Mouse (Mus musculus): ENCODE data around the gene Arntl. TPM values are rescaled to one million over a fixed set of nuclear protein-coding genes. Genes with fewer than 3 reads are reported as not detected.
A peak's percentile ranks its signal among the peaks of the same experiment; 100 is the strongest.

The Arntl gene
- polyA plus RNA-seq, 1 experiment from 2014 or later, result 5.3 TPM

GRCm38 (mm10) chr7:113214245-113215169 lies 7.2 kb downstream of the Arntl start:
- Histone ChIP-seq H3K4me3 (ENCODE audit: low read depth, low read length) (no peak overlapping the region), H3K4me2 (replicated peaks; ENCODE audit: low read depth) (0 out of 2 replicates have a peak overlapping the region, but pooled peaks have one; percentile 3), H3K9ac (ENCODE audit: low read depth, low read length) (no peak overlapping the region), H3K4me1 (replicated peaks; ENCODE audit: control insufficient read depth, insufficient read depth, low read length) (peaks cover 10% of the 10 kb centered on the region), H3K36me3 (ENCODE audit: control insufficient read depth, insufficient read depth) (no peaks in the 10 kb centered on the region), H3K27ac (ENCODE audit: low read depth, low read length) (no peak overlapping the region), H3K9me3 (ENCODE audit: control insufficient read depth) (no peaks in the 10 kb centered on the region), H3K27me3 (replicated peaks; ENCODE audit: control insufficient read depth, insufficient read depth, low read length) (no peaks in the 10 kb centered on the region; the same call in 1 of the 2 replicates)
- 24% methylated on average over 6 of the region's 6 CpGs for WGBS
- peak; percentile 77 for ATAC-seq
- TF ChIP-seq CTCF (IDR thresholded peaks at IDR 0.05; ENCODE audit: low read depth), result peak; percentile 8; the same call in 1 of the 2 replicates

- H3K4me1 ChIP-seq (replicated peaks; ENCODE audit: control insufficient read depth, insufficient read depth, low read length), result peaks cover 10% of the 10 kb centered on the region
- no peaks in the 10 kb centered on the region for H3K27me3 ChIP-seq (replicated peaks; ENCODE audit: control insufficient read depth, insufficient read depth, low read length)
- no peak overlapping the region for H3K9ac ChIP-seq (ENCODE audit: low read depth, low read length)
- no peak overlapping the region for H3K27ac ChIP-seq (ENCODE audit: low read depth, low read length)
- 50% methylated on average over 8 of the region's 8 CpGs for WGBS
- TF ChIP-seq CTCF (IDR thresholded peaks at IDR 0.05; ENCODE audit: low read depth), result no peak
- ATAC-seq, result no peak
- H3K4me2 ChIP-seq (replicated peaks; ENCODE audit: low read depth), result no peak overlapping the region
- no peak overlapping the region for H3K4me3 ChIP-seq (ENCODE audit: low read depth, low read length)
- no peaks in the 10 kb centered on the region for H3K36me3 ChIP-seq (ENCODE audit: control insufficient read depth, insufficient read depth)
- H3K9me3 ChIP-seq (ENCODE audit: control insufficient read depth), result no peaks in the 10 kb centered on the region
Measured at GRCm38 (mm10) chr7:113216152-113216551, 8.9 kb downstream of the Arntl start.

- Histone ChIP-seq H3K9me3 (ENCODE audit: control insufficient read depth) (no peaks in the 10 kb centered on the region), H3K9ac (ENCODE audit: low read depth, low read length) (no peak overlapping the region), H3K4me2 (replicated peaks; ENCODE audit: low read depth) (no peak overlapping the region), H3K4me3 (ENCODE audit: low read depth, low read length) (no peak overlapping the region), H3K36me3 (ENCODE audit: control insufficient read depth, insufficient read depth) (no peaks in the 10 kb centered on the region), H3K27me3 (replicated peaks; ENCODE audit: control insufficient read depth, insufficient read depth, low read length) (no peaks in the 10 kb centered on the region), H3K4me1 (replicated peaks; ENCODE audit: control insufficient read depth, insufficient read depth, low read length) (peaks cover 9% of the 10 kb centered on the region), H3K27ac (ENCODE audit: low read depth, low read length) (no peak overlapping the region)
- no peak for ATAC-seq
- WGBS, result 66% methylated on average over 13 of the region's 13 CpGs
- TF ChIP-seq CTCF (IDR thresholded peaks at IDR 0.05; ENCODE audit: low read depth), result no peak
Measured at GRCm38 (mm10) chr7:113219416-113219815, 12.2 kb downstream of the Arntl start.

GRCm38 (mm10) chr7:113219864-113220263 lies 12.6 kb downstream of the Arntl start:
- WGBS, result 86% methylated on average over 3 of the region's 3 CpGs
- no peak for ATAC-seq
- H3K9ac ChIP-seq (ENCODE audit: low read depth, low read length), result no peak overlapping the region
- no peak for TF ChIP-seq CTCF (IDR thresholded peaks at IDR 0.05; ENCODE audit: low read depth)
- no peak overlapping the region for H3K4me3 ChIP-seq (ENCODE audit: low read depth, low read length)
- no peaks in the 10 kb centered on the region for H3K9me3 ChIP-seq (ENCODE audit: control insufficient read depth)
- no peak overlapping the region for H3K4me2 ChIP-seq (replicated peaks; ENCODE audit: low read depth)
- H3K27ac ChIP-seq (ENCODE audit: low read depth, low read length), result no peak overlapping the region
- H3K36me3 ChIP-seq (ENCODE audit: control insufficient read depth, insufficient read depth), result no peaks in the 10 kb centered on the region
- H3K27me3 ChIP-seq (replicated peaks; ENCODE audit: control insufficient read depth, insufficient read depth, low read length), result no peaks in the 10 kb centered on the region
- H3K4me1 ChIP-seq (replicated peaks; ENCODE audit: control insufficient read depth, insufficient read depth, low read length), result peaks cover 5% of the 10 kb centered on the region

- Histone ChIP-seq H3K9ac (ENCODE audit: low read depth, low read length) (no peak overlapping the region), H3K27ac (ENCODE audit: low read depth, low read length) (no peak overlapping the region), H3K4me2 (replicated peaks; ENCODE audit: low read depth) (no peak overlapping the region), H3K36me3 (ENCODE audit: control insufficient read depth, insufficient read depth) (no peaks in the 10 kb centered on the region), H3K27me3 (replicated peaks; ENCODE audit: control insufficient read depth, insufficient read depth, low read length) (no peaks in the 10 kb centered on the region), H3K4me1 (replicated peaks; ENCODE audit: control insufficient read depth, insufficient read depth, low read length) (no peaks in the 10 kb centered on the region), H3K4me3 (ENCODE audit: low read depth, low read length) (no peak overlapping the region), H3K9me3 (ENCODE audit: control insufficient read depth) (no peaks in the 10 kb centered on the region)
- ATAC-seq, result no peak
- no peak for TF ChIP-seq CTCF (IDR thresholded peaks at IDR 0.05; ENCODE audit: low read depth)
- 75% methylated on average over 6 of the region's 6 CpGs for WGBS
Measured at GRCm38 (mm10) chr7:113220691-113221238, 13.5 kb downstream of the Arntl start.

GRCm38 (mm10) chr7:113222821-113223220 lies 15.6 kb downstream of the Arntl start:
- Histone ChIP-seq H3K9me3 (ENCODE audit: control insufficient read depth) (no peaks in the 10 kb centered on the region), H3K27ac (ENCODE audit: low read depth, low read length) (no peak overlapping the region), H3K9ac (ENCODE audit: low read depth, low read length) (no peak overlapping the region), H3K4me3 (ENCODE audit: low read depth, low read length) (no peak overlapping the region), H3K4me2 (replicated peaks; ENCODE audit: low read depth) (no peak overlapping the region), H3K27me3 (replicated peaks; ENCODE audit: control insufficient read depth, insufficient read depth, low read length) (no peaks in the 10 kb centered on the region), H3K4me1 (replicated peaks; ENCODE audit: control insufficient read depth, insufficient read depth, low read length) (no peaks in the 10 kb centered on the region), H3K36me3 (ENCODE audit: control insufficient read depth, insufficient read depth) (no peaks in the 10 kb centered on the region)
- TF ChIP-seq CTCF (IDR thresholded peaks at IDR 0.05; ENCODE audit: low read depth), result no peak
- WGBS, result 93% methylated on average over 5 of the region's 5 CpGs
- ATAC-seq, result no peak

Measured in intestine, postnatal 0 days (tissue).